Mouse (Mus musculus) liver, postnatal 0 days (tissue): ENCODE measurements around the gene Xaf1. TPM values are rescaled to one million over a fixed set of nuclear protein-coding genes. Genes with fewer than 3 reads are reported as not detected.
"Not testable (repeated sequence)": the region's sequence is repeated elsewhere in the genome, so short reads cannot be mapped to it uniquely, and the experiment has no call there.

Experiments used
- ATAC-seq: fragments of 200-750 bp; cut with Nextera tagmentation; 2 replicates; pipeline ENCODE4 v1.8.0; 2017; ENCODE audit warnings: mild to moderate bottlenecking, moderate library complexity
- DNase-seq: peaks from one replicate; pipeline ENCODE4 v3.0.0-alpha.2; 2016
- H3K27ac ChIP-seq: fragments of 300-500 bp; sonication (generic); 2 replicates; pipeline ENCODE4 v1.5.1; 2014; ENCODE audit warnings: antibody characterized with exemption, moderate library complexity, mild to moderate bottlenecking, low read depth
- H3K27me3 ChIP-seq: fragments of 300-500 bp; sonication (generic); 2 replicates; pipeline ENCODE4 v1.6.1; 2014; ENCODE audit warnings: low read length, control low read depth, mixed read lengths; ENCODE audit not compliant: insufficient read depth
- H3K36me3 ChIP-seq: fragments of 300-500 bp; sonication (generic); replicated peaks from 2 replicates; pipeline ENCODE4 v1.6.1; 2014; ENCODE audit warnings: mild to moderate bottlenecking, control low read depth, low read length, moderate library complexity, mixed read lengths; ENCODE audit not compliant: insufficient read depth
- H3K4me1 ChIP-seq: fragments of 300-500 bp; sonication (generic); 2 replicates; pipeline ENCODE4 v1.6.1; 2014; ENCODE audit warnings: antibody characterized with exemption, mild to moderate bottlenecking, control low read depth; ENCODE audit not compliant: insufficient read depth
- H3K4me2 ChIP-seq: fragments of 300-500 bp; sonication (generic); 2 replicates; pipeline ENCODE4 v1.6.1; 2014; ENCODE audit warnings: low read depth, mild to moderate bottlenecking, low read length, moderate library complexity, mixed read lengths
- H3K4me3 ChIP-seq: fragments of 300-500 bp; sonication (generic); 2 replicates; pipeline ENCODE4 v1.5.1; 2014; ENCODE audit warnings: low read depth, low read length
- H3K9ac ChIP-seq: fragments of 300-500 bp; sonication (generic); replicated peaks from 2 replicates; pipeline ENCODE4 v1.6.1; 2014; ENCODE audit warnings: mild to moderate bottlenecking, moderate library complexity
- H3K9me3 ChIP-seq: fragments of 300-500 bp; sonication (generic); 2 replicates; pipeline ENCODE4 v1.6.1; 2016; ENCODE audit warnings: mild to moderate bottlenecking, control low read depth, low read length, mixed read lengths
- CTCF ChIP-seq: sonication (generic); IDR thresholded peaks from 2 replicates; pipeline ENCODE4 v1.5.1; 2016; ENCODE audit warnings: antibody characterized with exemption, low read depth
- EP300 ChIP-seq: IDR thresholded peaks from 2 replicates; pipeline ENCODE4 v1.6.1; 2016; ENCODE audit warnings: antibody characterized with exemption, low read depth, mild to moderate bottlenecking
- WGBS: fragments of 180-500 bp; shearing (Covaris S2); extraction: QIAGEN DNeasy Blood & Tissue Kit; methylation state at CpG from one replicate; pipeline ENCODE4 v1.1.7; 2014; ENCODE audit not compliant: insufficient replicate concordance; 5-methylcytosine and 5-hydroxymethylcytosine counted together
- polyA plus RNA-seq: library from polyadenylated mRNA; unstranded; fragments of >200 nt; fragmentation: Nextera tagmentation; extraction: Ambion mirVana; gene quantifications from 2 replicates; pipeline ENCODE4 v1.2.1, GENCODE M21; 2015

Gene Xaf1
- polyA plus RNA-seq, 1 experiment from 2014 or later = 11.7 TPM

DNA sequence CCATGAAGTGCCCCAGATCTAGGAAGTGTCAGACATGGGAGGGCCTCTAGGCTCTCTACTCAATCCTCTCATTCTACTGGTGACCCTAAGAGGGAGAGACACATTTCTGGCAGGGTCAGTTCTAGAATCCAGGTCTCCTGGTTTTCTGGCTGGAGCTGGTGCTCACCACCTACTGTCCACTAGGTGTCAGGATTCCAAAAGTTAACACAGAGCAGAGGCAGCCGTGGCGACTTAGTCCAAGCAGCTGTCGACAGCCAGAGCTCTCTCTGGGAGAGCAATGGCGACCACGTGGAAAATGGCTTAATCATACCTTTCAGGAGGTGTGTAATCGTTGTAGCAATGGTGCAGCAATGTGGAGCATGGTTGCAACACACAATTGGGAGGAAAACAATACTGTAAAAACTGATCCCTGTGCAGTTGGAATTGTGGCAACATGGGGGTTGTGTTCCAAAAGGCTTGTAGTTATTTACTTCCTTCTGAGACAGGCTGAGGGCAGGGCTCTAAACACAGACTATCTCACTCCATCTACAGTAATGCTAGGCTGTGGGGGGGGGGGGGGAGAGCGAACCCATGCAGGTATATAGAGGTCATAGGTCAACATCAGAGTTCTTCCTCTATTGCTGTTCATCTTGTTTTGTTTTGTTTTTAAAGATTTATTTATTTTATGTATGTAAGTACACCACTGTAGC is 41.3 kb downstream of the Xaf1 start:
- peak; percentile 87 for ATAC-seq

DNA sequence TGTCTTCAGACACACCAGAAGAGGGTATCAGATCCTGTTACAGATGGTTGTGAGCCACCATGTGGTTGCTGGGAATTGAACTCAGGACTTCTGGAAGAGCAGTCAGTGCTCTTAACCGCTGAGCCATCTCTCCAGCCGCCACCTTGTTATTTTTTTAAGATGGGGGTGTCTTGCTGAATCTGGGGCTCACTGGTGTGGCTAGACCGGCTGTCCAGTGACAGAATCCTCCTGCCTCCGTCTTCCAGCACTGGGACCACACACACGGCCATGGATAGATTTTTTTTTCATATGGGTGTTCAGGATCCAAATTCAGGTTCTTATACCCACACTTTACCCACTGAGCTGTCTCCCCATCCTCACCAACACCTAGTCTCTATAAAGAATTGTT is 41.8 kb downstream of the Xaf1 start:
- not testable (repeated sequence) for H3K36me3 ChIP-seq, H3K9me3 ChIP-seq, DNase-seq, H3K27me3 ChIP-seq, H3K4me2 ChIP-seq, H3K27ac ChIP-seq, ATAC-seq, H3K4me1 ChIP-seq, H3K4me3 ChIP-seq, H3K9ac ChIP-seq
- 90% methylated on average over 5 of the region's 5 CpGs for WGBS

More for the DNA sequence above, 41.3 kb downstream of the Xaf1 start:
- H3K4me1 ChIP-seq = 0 out of 2 replicates have a peak, but pooled peaks cover 3% of the 10 kb centered on the region
- no peak overlapping the region for H3K4me3 ChIP-seq
- no peak overlapping the region for H3K4me2 ChIP-seq
- no peak overlapping the region for H3K9ac ChIP-seq
- H3K27ac ChIP-seq = no peak overlapping the region
- WGBS = 0% methylated on average over 6 of the region's 7 CpGs
- no peaks in the 10 kb centered on the region for H3K27me3 ChIP-seq
- H3K9me3 ChIP-seq = no peaks in the 10 kb centered on the region
- no peaks in the 10 kb centered on the region for H3K36me3 ChIP-seq
- TF ChIP-seq EP300 (no peak), CTCF (peak; percentile 78)
- DNase-seq = peak; percentile 51

DNA sequence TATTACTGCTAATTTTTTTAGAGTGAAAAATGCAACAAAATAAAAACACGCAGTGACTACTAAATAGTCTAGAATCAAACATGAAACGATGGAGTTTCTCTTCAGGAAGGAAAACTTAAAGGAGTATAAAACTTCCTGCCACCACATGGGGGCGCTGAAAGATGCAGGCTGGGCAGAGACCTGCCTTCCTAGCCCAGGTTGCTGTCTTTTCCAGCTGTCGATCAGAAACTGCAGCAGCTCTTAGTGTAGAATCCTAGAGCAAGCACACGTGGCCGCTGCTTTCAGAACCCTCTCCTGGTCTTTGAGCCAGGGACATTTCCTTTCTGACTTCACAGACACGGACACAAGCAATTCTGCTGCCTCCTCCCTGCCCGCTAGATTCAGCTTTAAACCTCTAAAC is 42.5 kb downstream of the Xaf1 start:
- TF ChIP-seq EP300 (no peak), CTCF (peak; percentile 73)
- 0 out of 2 replicates have a peak, but pooled peaks cover 3% of the 10 kb centered on the region for H3K4me1 ChIP-seq
- DNase-seq = peak; percentile 68
- no peak overlapping the region for H3K27ac ChIP-seq
- no peak overlapping the region for H3K4me3 ChIP-seq
- H3K27me3 ChIP-seq = no peaks in the 10 kb centered on the region
- ATAC-seq = no peak
- WGBS = 22% methylated on average over 8 of the region's 8 CpGs
- no peak overlapping the region for H3K9ac ChIP-seq
- H3K9me3 ChIP-seq = no peaks in the 10 kb centered on the region
- no peak overlapping the region for H3K4me2 ChIP-seq
- H3K36me3 ChIP-seq = no peaks in the 10 kb centered on the region

DNA sequence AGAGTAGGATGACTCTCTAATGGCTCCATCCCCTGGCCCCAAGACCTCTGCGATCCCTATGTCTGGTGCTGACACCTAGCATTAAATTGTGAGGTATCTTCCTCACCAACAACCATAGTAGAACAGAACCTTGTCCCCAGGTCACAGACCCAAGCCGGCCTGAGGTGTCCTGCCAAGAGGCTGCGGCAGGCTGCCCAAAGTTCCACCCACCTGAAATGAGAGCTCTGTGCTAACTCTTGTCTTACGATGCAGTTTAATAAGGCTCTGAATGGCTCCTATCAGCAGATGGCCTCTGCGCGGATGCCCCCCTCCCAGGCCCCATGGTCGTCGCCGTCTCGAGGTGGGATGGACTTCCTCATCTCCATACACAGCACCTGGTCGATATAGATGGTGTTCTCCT is 43.1 kb downstream of the Xaf1 start:
- Histone ChIP-seq H3K4me2 (no peak overlapping the region), H3K36me3 (no peaks in the 10 kb centered on the region), H3K9ac (no peak overlapping the region), H3K4me1 (0 out of 2 replicates have a peak, but pooled peaks cover 3% of the 10 kb centered on the region), H3K27ac (no peak overlapping the region), H3K4me3 (no peak overlapping the region), H3K9me3 (no peaks in the 10 kb centered on the region), H3K27me3 (no peaks in the 10 kb centered on the region)
- no peak for DNase-seq
- WGBS = 83% methylated on average over 11 of the region's 11 CpGs
- no peak for ATAC-seq
- TF ChIP-seq CTCF (no peak), EP300 (no peak)

DNA sequence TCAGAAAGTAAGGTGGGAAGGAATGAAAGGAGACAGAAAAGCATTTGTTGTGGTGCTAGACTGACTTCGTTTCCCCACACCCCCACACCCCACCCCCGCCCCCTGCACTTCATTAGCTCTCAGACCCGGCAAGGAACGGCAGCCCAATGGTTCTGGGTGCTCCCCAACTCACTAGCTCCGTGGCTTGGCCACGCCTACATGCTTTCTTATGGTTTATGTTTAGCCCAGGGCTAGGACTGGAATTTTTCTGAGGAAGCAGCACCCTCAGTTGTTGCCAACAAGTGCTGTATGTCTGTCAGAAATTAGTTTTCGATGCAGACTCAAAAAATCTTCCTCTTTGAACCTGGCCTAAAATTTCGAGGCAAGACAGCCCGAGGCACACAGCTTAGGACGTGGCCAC is 47.1 kb downstream of the Xaf1 start:
- H3K4me1 ChIP-seq = no peaks in the 10 kb centered on the region
- WGBS = 50% methylated on average over 10 of the region's 10 CpGs
- no peak overlapping the region for H3K4me2 ChIP-seq
- no peak overlapping the region for H3K4me3 ChIP-seq
- H3K27ac ChIP-seq = no peak overlapping the region
- no peaks in the 10 kb centered on the region for H3K36me3 ChIP-seq
- ATAC-seq = no peak
- H3K27me3 ChIP-seq = no peaks in the 10 kb centered on the region
- no peak for DNase-seq
- no peak overlapping the region for H3K9ac ChIP-seq
- TF ChIP-seq EP300 = no peak
- H3K9me3 ChIP-seq = no peaks in the 10 kb centered on the region

DNA sequence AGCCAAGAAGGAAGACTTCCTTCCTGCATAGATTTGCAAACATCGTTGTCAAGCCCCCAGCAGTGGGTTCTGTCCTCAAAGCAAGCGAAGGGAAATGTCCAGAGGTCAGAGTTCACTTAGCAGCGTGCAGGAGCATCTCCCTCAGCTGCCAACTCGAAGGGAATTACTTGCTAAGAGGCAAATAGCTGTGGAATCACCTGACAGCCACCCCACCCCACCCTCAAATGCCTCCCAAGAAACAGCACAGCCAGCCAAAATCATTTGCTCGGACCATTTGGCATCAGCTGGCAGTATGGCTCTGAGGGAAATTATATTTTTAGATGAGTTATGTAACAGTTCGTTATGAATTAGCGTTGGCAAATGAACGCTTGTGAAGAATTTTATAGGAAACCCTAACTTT is 47.6 kb downstream of the Xaf1 start:
- ATAC-seq = no peak
- no peaks in the 10 kb centered on the region for H3K4me1 ChIP-seq
- 49% methylated on average over 8 of the region's 8 CpGs for WGBS
- no peak overlapping the region for H3K4me2 ChIP-seq
- no peaks in the 10 kb centered on the region for H3K27me3 ChIP-seq
- no peaks in the 10 kb centered on the region for H3K9me3 ChIP-seq
- no peak overlapping the region for H3K9ac ChIP-seq
- no peak overlapping the region for H3K4me3 ChIP-seq
- no peak for DNase-seq
- no peaks in the 10 kb centered on the region for H3K36me3 ChIP-seq
- H3K27ac ChIP-seq = no peak overlapping the region
- TF ChIP-seq CTCF = no peak
- no peak for TF ChIP-seq EP300

DNA sequence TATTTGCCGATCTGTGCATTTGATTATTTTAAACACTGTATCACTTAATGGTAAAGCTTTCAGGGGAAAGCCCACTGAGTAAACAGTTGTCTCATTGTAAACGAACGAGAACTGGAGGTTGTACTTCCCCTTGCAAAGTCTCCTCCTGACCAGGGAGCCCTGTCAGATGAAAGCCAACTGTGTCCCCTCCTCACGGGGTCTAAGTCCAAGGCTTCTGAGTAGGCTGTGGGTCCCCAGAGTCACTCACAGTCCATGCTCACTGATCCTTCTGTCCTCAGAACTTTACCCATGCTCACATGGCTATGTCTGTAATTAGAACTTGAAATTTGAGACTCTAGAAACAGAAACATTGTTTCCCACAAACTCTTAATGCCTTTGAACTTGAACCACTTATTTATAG is 48.2 kb downstream of the Xaf1 start:
- no peak overlapping the region for H3K4me3 ChIP-seq
- H3K36me3 ChIP-seq = no peaks in the 10 kb centered on the region
- WGBS = 46% methylated on average over 4 of the region's 4 CpGs

More for the DNA sequence above, 48.2 kb downstream of the Xaf1 start:
- H3K27me3 ChIP-seq = no peaks in the 10 kb centered on the region
- TF ChIP-seq EP300 = no peak
- H3K27ac ChIP-seq = no peak overlapping the region
- H3K4me2 ChIP-seq = no peak overlapping the region
- no peak overlapping the region for H3K9ac ChIP-seq
- DNase-seq (no peak), ATAC-seq (no peak)
- H3K4me1 ChIP-seq = no peaks in the 10 kb centered on the region
- no peaks in the 10 kb centered on the region for H3K9me3 ChIP-seq
